Mouse (Mus musculus): ENCODE results near the gene Ulk3. TPM values are rescaled to one million over a fixed set of nuclear protein-coding genes. Genes with fewer than 3 reads are reported as not detected.

The Ulk3 gene
- total RNA-seq, 2 experiments from 2014 or later: 24.0 to 32.2 TPM

DNA sequence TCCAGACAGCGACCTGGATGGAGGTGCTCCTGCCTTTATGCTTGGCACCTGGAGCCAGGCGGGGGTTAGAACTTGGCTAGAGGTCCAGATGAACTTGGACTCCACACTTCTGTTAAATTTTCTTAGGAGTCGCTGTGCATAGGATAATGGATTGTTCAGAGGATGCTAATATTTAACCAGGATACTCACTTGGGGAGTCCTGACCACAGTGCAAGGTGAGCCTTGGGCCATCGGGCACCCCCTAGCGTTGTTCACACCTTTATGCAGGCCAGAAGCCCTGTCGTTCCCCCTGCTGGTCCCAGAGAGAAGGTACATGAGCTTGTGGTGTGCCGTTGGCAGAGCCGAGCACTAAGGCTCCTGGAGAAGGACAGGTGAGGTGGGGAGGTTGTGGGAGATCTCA, 22.4 kb upstream of the Ulk3 start:
- no peak for DNase-seq (ENCODE audit: low spot score in 2 of 2)

GRCm38 (mm10) chr9:57568500-57568899, 20.8 kb upstream of the Ulk3 start:
- no peak for DNase-seq (ENCODE audit: low spot score in 2 of 2)

GRCm38 (mm10) chr9:57574397-57574796, 14.9 kb upstream of the Ulk3 start:
- DNase-seq (ENCODE audit: low spot score in 2 of 2): no peak

DNA sequence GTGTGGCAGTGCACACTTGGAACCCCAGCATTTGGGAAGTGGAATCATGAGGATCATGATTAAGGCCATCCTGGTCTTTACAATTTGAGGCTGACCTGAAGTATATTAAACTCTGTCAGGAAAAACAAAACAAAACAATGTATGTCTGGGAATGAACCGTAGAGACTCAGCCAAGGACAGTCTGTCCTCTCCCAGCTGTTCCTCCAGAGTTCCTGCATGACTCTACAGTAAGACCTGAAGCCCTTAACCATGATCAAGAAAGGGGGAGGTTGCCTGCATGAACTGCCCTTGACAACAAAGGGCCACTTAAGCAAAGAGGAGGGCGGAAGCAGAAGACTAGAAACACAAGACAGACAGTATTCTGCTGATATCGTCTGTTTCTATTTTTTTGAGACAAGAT, 13.7 kb upstream of the Ulk3 start:
- DNase-seq (ENCODE audit: low spot score in 2 of 2): no peak

DNA sequence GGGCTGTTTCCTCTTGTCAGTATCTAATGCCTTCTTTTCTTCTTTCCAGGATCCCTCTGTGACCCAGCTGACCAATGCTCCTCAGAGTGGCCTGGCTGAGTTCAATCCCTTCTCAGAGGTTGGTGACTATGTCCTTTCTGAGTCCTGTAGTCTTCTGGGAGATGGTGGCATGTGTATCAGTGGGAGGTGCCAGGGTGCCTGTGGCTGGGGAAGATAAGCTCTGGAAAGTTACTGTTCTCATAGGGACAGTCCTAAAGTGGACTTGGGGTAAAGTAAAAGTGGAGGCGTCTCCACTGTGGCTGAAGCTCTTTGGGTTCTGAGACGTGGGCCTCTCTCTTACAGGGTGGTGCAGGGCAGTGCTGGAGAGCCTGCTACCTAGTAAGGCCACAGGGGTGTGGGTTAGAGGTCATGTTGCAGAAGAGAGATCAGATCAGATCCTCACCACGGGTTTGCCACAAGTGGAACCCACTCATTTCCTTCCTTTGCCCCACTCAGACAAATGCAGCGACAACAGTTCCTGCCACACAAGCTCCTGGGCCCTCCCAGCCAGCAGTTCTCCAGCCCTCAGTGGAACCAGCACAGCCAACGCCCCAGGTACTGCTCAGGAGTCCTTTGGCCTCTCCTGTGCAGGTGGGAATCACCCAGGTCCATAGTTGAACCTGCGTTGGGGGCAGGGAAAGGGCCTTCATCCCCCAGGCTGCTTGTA, 12.0 kb upstream of the Ulk3 start:
- no peak for DNase-seq (ENCODE audit: low spot score in 2 of 2)

DNA sequence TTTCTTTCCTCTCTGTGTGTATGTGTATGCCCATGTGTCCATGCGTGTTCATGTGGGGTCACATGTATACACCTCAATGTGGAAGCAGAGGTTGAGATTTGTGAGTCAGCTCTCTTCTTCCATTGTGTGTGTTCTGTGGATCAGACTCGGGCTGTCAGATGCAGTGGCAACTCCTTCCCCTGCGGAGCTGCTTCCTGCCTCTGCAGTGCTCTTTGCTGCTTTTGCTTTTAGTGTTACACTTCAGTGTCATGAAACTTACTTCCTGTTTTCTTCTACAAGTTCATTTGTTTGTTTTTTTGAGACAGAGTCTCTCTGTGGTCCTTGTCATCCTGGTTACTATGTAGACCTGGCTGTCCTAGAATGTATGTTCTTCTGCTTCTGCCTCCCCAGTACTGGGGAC, 4.3 kb upstream of the Ulk3 start:
- no peak for DNase-seq (ENCODE audit: low spot score in 2 of 2)

- DNase-seq (ENCODE audit: low spot score in 2 of 2): peak in 1 of 2 experiments; percentile 37
These were observed 1.5 kb downstream of the Ulk3 start for GRCm38 (mm10) chr9:57590726-57591125.

DNA sequence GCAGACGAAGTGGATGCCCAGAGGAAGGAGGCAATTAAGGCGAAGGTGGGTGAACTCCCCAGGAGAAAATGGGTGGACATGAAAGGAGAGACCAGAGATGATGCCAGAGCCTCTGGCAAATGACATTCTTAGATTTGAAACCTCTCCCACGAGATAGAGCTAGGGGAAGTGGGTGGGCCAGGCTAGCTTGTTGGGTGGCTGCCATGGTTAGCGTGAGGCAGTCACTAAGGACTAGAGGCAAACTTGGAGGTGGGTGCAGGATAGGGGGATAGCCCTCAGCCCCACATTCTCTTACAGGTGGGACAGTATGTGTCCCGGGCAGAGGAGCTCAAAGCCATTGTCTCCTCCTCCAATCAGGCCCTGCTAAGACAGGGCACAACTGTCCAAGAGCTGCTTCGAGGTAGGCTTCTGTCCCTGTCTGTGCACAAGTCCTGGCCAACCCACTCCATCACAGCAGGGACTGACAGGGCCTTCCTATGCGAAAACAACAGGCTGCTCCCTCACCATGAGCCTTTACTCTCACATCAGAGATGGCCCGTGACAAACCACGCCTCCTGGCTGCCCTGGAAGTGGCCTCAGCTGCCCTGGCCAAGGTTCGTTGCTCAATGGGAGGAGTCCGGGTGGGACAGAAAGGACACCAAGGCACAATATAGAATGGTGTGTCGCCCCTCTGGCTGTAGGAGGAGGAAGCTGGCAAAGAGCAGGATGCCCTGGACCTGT, 4.4 kb downstream of the Ulk3 start:
- DNase-seq (ENCODE audit: low spot score in 2 of 2): no peak

GRCm38 (mm10) chr9:57594174-57594509, 4.9 kb downstream of the Ulk3 start:
- DNase-seq (ENCODE audit: low spot score in 2 of 2): no peak

GRCm38 (mm10) chr9:57597265-57597664, 8.0 kb downstream of the Ulk3 start:
- no peak for DNase-seq (ENCODE audit: low spot score in 2 of 2)

- no peak for DNase-seq (ENCODE audit: low spot score in 2 of 2)
These were observed 8.7 kb downstream of the Ulk3 start for GRCm38 (mm10) chr9:57597929-57598382.

GRCm38 (mm10) chr9:57598851-57599563, 9.8 kb downstream of the Ulk3 start:
- DNase-seq (ENCODE audit: low spot score in 2 of 2): no peak

DNA sequence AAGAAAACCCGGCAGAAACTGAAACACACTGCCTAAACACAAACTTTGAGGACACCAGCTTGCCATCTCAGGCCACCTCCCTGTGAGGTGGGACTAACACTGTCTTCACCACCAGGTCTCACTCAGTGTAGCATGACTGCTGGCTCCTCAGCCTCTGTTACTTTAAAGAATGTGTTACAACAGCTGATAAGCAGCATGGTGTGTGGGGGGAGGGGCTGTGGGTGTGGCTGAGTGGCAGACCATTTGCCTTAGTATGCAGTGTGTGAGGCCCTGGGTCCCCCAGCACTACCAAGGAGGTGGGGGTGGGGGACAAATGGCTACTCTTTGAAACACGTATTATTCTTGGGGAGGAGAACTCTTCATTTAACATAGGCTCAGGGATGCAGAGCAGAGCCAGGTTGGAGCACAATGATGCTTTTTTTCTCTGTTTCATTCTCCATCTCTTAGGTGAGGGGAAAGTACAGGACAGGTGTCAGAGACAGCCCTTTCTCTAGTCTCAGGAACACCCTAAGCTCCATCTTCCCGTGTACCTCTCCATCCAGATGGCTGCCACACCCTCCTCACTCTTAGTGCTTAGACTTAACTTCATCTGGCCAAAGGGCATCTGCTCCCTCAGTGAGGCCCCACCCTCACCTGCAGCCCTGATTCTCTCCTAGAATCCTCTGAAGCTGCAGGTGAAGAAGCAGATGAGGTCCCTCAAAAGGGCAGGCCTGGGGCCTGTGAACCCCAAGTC, 11.5 kb downstream of the Ulk3 start:
- DNase-seq (ENCODE audit: low spot score in 2 of 2): no peak

DNA sequence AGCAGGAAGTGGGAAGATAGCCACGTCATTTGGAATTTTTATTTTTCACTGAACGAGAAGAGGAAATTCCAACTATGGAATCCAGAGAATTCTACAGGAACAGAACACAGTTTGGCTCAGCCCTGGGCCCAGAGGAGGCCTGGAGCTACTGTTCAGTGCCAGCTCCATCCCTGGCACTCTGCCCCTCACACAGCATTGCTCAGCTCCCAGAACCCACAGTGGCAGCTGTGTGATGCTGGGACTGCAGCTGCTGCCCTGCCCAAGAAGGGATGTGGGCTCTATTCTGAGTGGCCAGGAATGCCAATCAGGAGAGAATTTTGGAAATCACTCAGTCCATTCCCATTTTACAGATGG, 12.1 kb downstream of the Ulk3 start:
- peak; percentile 53 to 76 for DNase-seq (ENCODE audit: low spot score in 2 of 2)

GRCm38 (mm10) chr9:57602098-57602497, 12.8 kb downstream of the Ulk3 start:
- DNase-seq (ENCODE audit: low spot score in 2 of 2): no peak

DNA sequence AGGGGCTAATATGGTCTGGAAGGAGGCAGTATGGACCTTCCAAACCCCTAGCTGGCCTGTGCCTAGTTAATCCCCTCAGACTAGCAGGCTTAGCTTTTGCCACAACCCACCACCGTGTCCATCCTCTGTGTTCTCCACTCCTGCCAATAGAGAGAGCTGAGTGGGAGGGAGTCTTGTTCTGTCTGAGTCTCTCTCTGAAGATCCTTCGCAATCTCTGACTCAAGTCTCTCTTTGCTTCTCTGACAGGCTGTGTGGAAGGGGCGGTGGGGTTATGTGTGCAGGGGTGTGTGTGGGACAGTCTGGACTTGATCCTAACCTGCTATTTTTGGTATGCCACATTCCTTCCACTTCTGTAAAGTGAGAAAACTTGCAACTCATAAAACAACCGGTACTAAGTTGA, 15.6 kb downstream of the Ulk3 start:
- DNase-seq (ENCODE audit: low spot score in 2 of 2): no peak

DNA sequence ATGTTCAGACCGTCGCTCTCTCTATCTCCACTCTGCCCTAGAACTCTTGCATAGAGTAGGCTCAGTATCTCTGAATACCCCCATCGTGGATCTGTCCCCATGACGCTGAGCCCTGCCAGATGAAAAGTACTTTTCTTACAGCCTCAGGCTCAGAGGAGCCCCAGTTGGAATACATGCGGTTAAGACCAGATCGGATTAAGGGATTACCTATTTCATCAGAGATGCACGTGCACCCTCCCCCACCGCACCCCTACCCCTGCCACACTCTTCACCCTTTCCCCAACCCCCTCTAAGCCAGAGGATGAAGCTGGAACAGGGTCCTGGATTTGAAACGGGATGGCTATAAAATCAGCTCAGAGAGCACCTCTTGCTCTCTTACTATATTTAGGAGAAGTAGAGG, 16.3 kb downstream of the Ulk3 start:
- no peak for DNase-seq (ENCODE audit: low spot score in 2 of 2)

GRCm38 (mm10) chr9:57606139-57606851, 17.0 kb downstream of the Ulk3 start, which contains the start of gene Cplx3:
Cplx3 (minus strand) TSS chr9:57606281.
- DNase-seq (ENCODE audit: low spot score in 2 of 2): no peak

DNA sequence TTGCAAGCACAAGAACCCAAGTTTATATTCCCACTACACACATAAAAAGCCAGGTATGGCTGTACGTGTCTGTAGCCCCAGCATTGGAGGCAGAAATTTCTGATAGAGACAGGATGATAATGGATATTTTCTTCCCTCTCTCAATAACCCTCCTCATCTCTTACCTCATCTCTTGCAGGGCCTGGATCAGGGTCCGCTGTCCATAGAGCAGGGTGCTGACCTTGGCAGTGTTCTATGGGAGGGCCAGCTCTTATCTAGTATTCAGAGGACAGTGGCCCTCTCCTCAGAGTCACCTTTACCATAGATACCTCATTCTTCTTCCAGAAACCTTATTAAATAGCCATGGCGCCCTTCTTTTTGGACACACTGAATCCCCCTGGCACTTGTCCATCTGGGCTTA, 20.6 kb downstream of the Ulk3 start:
- DNase-seq (ENCODE audit: low spot score in 2 of 2): no peak

DNA sequence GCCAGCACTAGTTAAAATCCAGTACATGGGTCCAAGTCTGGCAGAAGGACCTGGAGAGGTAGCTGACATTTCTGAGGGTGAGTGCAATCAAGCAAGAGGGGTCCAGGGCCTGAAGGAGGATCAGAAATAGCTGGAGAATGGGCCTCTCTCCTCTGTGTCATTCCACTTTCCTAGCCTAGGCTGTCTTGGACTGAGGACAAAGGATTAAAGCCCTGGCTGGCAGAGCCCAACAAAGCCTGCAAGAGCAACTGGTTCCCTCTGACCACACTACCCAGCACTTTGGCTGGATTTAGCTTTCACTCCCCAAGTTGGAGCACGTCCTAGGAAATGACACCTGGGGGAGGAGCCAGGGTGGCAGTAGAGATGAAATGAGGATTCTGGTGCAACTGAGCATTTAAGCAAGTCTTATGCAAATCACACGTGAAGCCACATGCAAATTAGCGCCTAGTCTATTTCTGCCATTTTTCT, 21.1 kb downstream of the Ulk3 start:
- no peak for DNase-seq (ENCODE audit: low spot score in 2 of 2)

DNA sequence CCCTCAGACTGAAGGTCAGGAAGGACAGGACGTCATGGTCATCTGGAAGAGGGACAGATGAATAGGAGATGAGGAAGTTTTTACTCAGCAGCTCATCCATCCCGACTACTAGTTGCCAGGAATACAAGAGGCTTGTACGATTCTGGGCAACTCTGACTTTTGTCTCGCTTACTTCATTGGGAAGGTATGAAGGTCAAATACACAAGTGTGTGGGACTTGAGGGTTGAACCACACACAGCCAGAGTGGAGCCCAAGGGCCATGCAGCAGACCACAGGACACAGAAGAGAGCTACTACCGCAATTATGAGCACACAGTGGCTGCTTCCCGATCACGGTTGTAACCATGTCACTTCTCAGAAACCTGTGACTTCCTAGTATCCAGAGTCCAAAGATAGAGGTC, 23.3 kb downstream of the Ulk3 start:
- DNase-seq (ENCODE audit: low spot score in 2 of 2): no peak

Measured in layer of hippocampus, adult 18-20 months (tissue).